Mouse (Mus musculus): ENCODE results near the gene Pde4dip. TPM values are rescaled to one million over a fixed set of nuclear protein-coding genes. Genes with fewer than 3 reads are reported as not detected.

Pde4dip gene
- polyA plus RNA-seq, 1 experiment from 2014 or later, result 27.1 TPM

GRCm38 (mm10) chr3:97730624-97731023 is 157.9 kb downstream of the Pde4dip start:
- Histone ChIP-seq H3K4me2 (replicated peaks; ENCODE audit: low read depth, low read length) (no peak overlapping the region), H3K4me3 (ENCODE audit: low read depth, low read length) (no peak overlapping the region), H3K9ac (replicated peaks; ENCODE audit: low read depth, low read length) (no peak overlapping the region), H3K36me3 (ENCODE audit: control insufficient read depth, insufficient read depth, low read length) (no peaks in the 10 kb centered on the region), H3K27me3 (ENCODE audit: control insufficient read depth, insufficient read depth, low read length) (no peaks in the 10 kb centered on the region), H3K9me3 (ENCODE audit: control insufficient read depth, low read depth, low read length) (no peaks in the 10 kb centered on the region), H3K27ac (ENCODE audit: low read length) (no peak overlapping the region), H3K4me1 (ENCODE audit: control insufficient read depth, insufficient read depth, low read length) (no peaks in the 10 kb centered on the region)
- no peak for ATAC-seq (ENCODE audit: insufficient number of reproducible peaks, insufficient read depth, low FRiP score, low read depth)
- 85% methylated on average over 7 of the region's 7 CpGs for WGBS

- Histone ChIP-seq H3K4me3 (ENCODE audit: low read depth, low read length) (no peak overlapping the region), H3K9me3 (ENCODE audit: control insufficient read depth, low read depth, low read length) (no peaks in the 10 kb centered on the region), H3K27me3 (ENCODE audit: control insufficient read depth, insufficient read depth, low read length) (no peaks in the 10 kb centered on the region), H3K27ac (ENCODE audit: low read length) (no peak overlapping the region), H3K4me1 (ENCODE audit: control insufficient read depth, insufficient read depth, low read length) (no peaks in the 10 kb centered on the region), H3K9ac (replicated peaks; ENCODE audit: low read depth, low read length) (no peak overlapping the region), H3K36me3 (ENCODE audit: control insufficient read depth, insufficient read depth, low read length) (no peaks in the 10 kb centered on the region), H3K4me2 (replicated peaks; ENCODE audit: low read depth, low read length) (no peak overlapping the region)
- 66% methylated on average over 3 of the region's 3 CpGs for WGBS
- no peak for ATAC-seq (ENCODE audit: insufficient number of reproducible peaks, insufficient read depth, low FRiP score, low read depth)
Observed at GRCm38 (mm10) chr3:97730131-97730530, 158.4 kb downstream of the Pde4dip start.

- no peak overlapping the region for H3K4me2 ChIP-seq (replicated peaks; ENCODE audit: low read depth, low read length)
- no peak for ATAC-seq (ENCODE audit: insufficient number of reproducible peaks, insufficient read depth, low FRiP score, low read depth)
- no peaks in the 10 kb centered on the region for H3K36me3 ChIP-seq (ENCODE audit: control insufficient read depth, insufficient read depth, low read length)
- H3K4me1 ChIP-seq (ENCODE audit: control insufficient read depth, insufficient read depth, low read length), result no peaks in the 10 kb centered on the region
- 86% methylated on average over 2 of the region's 2 CpGs for WGBS
- no peaks in the 10 kb centered on the region for H3K27me3 ChIP-seq (ENCODE audit: control insufficient read depth, insufficient read depth, low read length)
- H3K9me3 ChIP-seq (ENCODE audit: control insufficient read depth, low read depth, low read length), result 0 out of 2 replicates have a peak, but pooled peaks cover 8% of the 10 kb centered on the region
- H3K9ac ChIP-seq (replicated peaks; ENCODE audit: low read depth, low read length), result no peak overlapping the region
- H3K4me3 ChIP-seq (ENCODE audit: low read depth, low read length), result no peak overlapping the region
- H3K27ac ChIP-seq (ENCODE audit: low read length), result no peak overlapping the region
Observed at GRCm38 (mm10) chr3:97727801-97728200, 160.7 kb downstream of the Pde4dip start.

- H3K4me2 ChIP-seq (replicated peaks; ENCODE audit: low read depth, low read length), result no peak overlapping the region
- H3K9me3 ChIP-seq (ENCODE audit: control insufficient read depth, low read depth, low read length), result 0 out of 2 replicates have a peak, but pooled peaks cover 8% of the 10 kb centered on the region
- H3K4me3 ChIP-seq (ENCODE audit: low read depth, low read length), result no peak overlapping the region
- ATAC-seq (ENCODE audit: insufficient number of reproducible peaks, insufficient read depth, low FRiP score, low read depth), result no peak
- no peaks in the 10 kb centered on the region for H3K36me3 ChIP-seq (ENCODE audit: control insufficient read depth, insufficient read depth, low read length)
- no peaks in the 10 kb centered on the region for H3K4me1 ChIP-seq (ENCODE audit: control insufficient read depth, insufficient read depth, low read length)
- no peaks in the 10 kb centered on the region for H3K27me3 ChIP-seq (ENCODE audit: control insufficient read depth, insufficient read depth, low read length)
- no peak overlapping the region for H3K9ac ChIP-seq (replicated peaks; ENCODE audit: low read depth, low read length)
- WGBS, result 76% methylated on average over 9 of the region's 9 CpGs
- no peak overlapping the region for H3K27ac ChIP-seq (ENCODE audit: low read length)
Observed at GRCm38 (mm10) chr3:97719116-97719515, 169.4 kb downstream of the Pde4dip start.

- H3K36me3 ChIP-seq (ENCODE audit: control insufficient read depth, insufficient read depth, low read length), result no peaks in the 10 kb centered on the region
Observed at GRCm38 (mm10) chr3:97715922-97716321, 172.6 kb downstream of the Pde4dip start.

GRCm38 (mm10) chr3:97710881-97711280 is 177.6 kb downstream of the Pde4dip start:
- Histone ChIP-seq H3K4me2 (replicated peaks; ENCODE audit: low read depth, low read length) (no peak overlapping the region), H3K9me3 (ENCODE audit: control insufficient read depth, low read depth, low read length) (no peaks in the 10 kb centered on the region), H3K4me1 (ENCODE audit: control insufficient read depth, insufficient read depth, low read length) (no peaks in the 10 kb centered on the region), H3K4me3 (ENCODE audit: low read depth, low read length) (no peak overlapping the region), H3K27me3 (ENCODE audit: control insufficient read depth, insufficient read depth, low read length) (no peaks in the 10 kb centered on the region), H3K27ac (ENCODE audit: low read length) (no peak overlapping the region), H3K9ac (replicated peaks; ENCODE audit: low read depth, low read length) (no peak overlapping the region), H3K36me3 (ENCODE audit: control insufficient read depth, insufficient read depth, low read length) (no peaks in the 10 kb centered on the region)
- no peak for ATAC-seq (ENCODE audit: insufficient number of reproducible peaks, insufficient read depth, low FRiP score, low read depth)
- WGBS, result 41% methylated on average over 5 of the region's 5 CpGs

More at GRCm38 (mm10) chr3:97715922-97716321, 172.6 kb downstream of the Pde4dip start:
- ATAC-seq (ENCODE audit: insufficient number of reproducible peaks, insufficient read depth, low FRiP score, low read depth), result no peak
- no peaks in the 10 kb centered on the region for H3K4me1 ChIP-seq (ENCODE audit: control insufficient read depth, insufficient read depth, low read length)
- no peak overlapping the region for H3K4me2 ChIP-seq (replicated peaks; ENCODE audit: low read depth, low read length)
- H3K27me3 ChIP-seq (ENCODE audit: control insufficient read depth, insufficient read depth, low read length), result no peaks in the 10 kb centered on the region
- no peak overlapping the region for H3K27ac ChIP-seq (ENCODE audit: low read length)
- 89% methylated on average over 1 of the region's 1 CpGs for WGBS
- no peak overlapping the region for H3K4me3 ChIP-seq (ENCODE audit: low read depth, low read length)
- no peak overlapping the region for H3K9ac ChIP-seq (replicated peaks; ENCODE audit: low read depth, low read length)
- no peaks in the 10 kb centered on the region for H3K9me3 ChIP-seq (ENCODE audit: control insufficient read depth, low read depth, low read length)

GRCm38 (mm10) chr3:97710134-97710533 is 178.4 kb downstream of the Pde4dip start:
- Histone ChIP-seq H3K9ac (replicated peaks; ENCODE audit: low read depth, low read length) (no peak overlapping the region), H3K27ac (ENCODE audit: low read length) (no peak overlapping the region), H3K36me3 (ENCODE audit: control insufficient read depth, insufficient read depth, low read length) (no peaks in the 10 kb centered on the region), H3K4me2 (replicated peaks; ENCODE audit: low read depth, low read length) (no peak overlapping the region), H3K4me3 (ENCODE audit: low read depth, low read length) (no peak overlapping the region), H3K9me3 (ENCODE audit: control insufficient read depth, low read depth, low read length) (no peaks in the 10 kb centered on the region), H3K27me3 (ENCODE audit: control insufficient read depth, insufficient read depth, low read length) (no peaks in the 10 kb centered on the region), H3K4me1 (ENCODE audit: control insufficient read depth, insufficient read depth, low read length) (no peaks in the 10 kb centered on the region)
- no peak for ATAC-seq (ENCODE audit: insufficient number of reproducible peaks, insufficient read depth, low FRiP score, low read depth)
- 88% methylated on average over 11 of the region's 11 CpGs for WGBS

GRCm38 (mm10) chr3:97706561-97706960 is 181.9 kb downstream of the Pde4dip start:
- no peaks in the 10 kb centered on the region for H3K9me3 ChIP-seq (ENCODE audit: control insufficient read depth, low read depth, low read length)
- no peak overlapping the region for H3K4me3 ChIP-seq (ENCODE audit: low read depth, low read length)
- WGBS, result 82% methylated on average over 4 of the region's 4 CpGs
- H3K27me3 ChIP-seq (ENCODE audit: control insufficient read depth, insufficient read depth, low read length), result no peaks in the 10 kb centered on the region
- H3K4me2 ChIP-seq (replicated peaks; ENCODE audit: low read depth, low read length), result no peak overlapping the region
- no peaks in the 10 kb centered on the region for H3K36me3 ChIP-seq (ENCODE audit: control insufficient read depth, insufficient read depth, low read length)
- no peak overlapping the region for H3K27ac ChIP-seq (ENCODE audit: low read length)
- ATAC-seq (ENCODE audit: insufficient number of reproducible peaks, insufficient read depth, low FRiP score, low read depth), result no peak
- H3K9ac ChIP-seq (replicated peaks; ENCODE audit: low read depth, low read length), result no peak overlapping the region
- H3K4me1 ChIP-seq (ENCODE audit: control insufficient read depth, insufficient read depth, low read length), result no peaks in the 10 kb centered on the region

- Histone ChIP-seq H3K9ac (replicated peaks; ENCODE audit: low read depth, low read length) (no peak overlapping the region), H3K36me3 (ENCODE audit: control insufficient read depth, insufficient read depth, low read length) (no peaks in the 10 kb centered on the region), H3K27me3 (ENCODE audit: control insufficient read depth, insufficient read depth, low read length) (no peaks in the 10 kb centered on the region), H3K4me3 (ENCODE audit: low read depth, low read length) (no peak overlapping the region), H3K27ac (ENCODE audit: low read length) (no peak overlapping the region), H3K4me2 (replicated peaks; ENCODE audit: low read depth, low read length) (no peak overlapping the region), H3K4me1 (ENCODE audit: control insufficient read depth, insufficient read depth, low read length) (no peaks in the 10 kb centered on the region), H3K9me3 (ENCODE audit: control insufficient read depth, low read depth, low read length) (no peaks in the 10 kb centered on the region)
- ATAC-seq (ENCODE audit: insufficient number of reproducible peaks, insufficient read depth, low FRiP score, low read depth), result no peak
- 86% methylated on average over 3 of the region's 3 CpGs for WGBS
Observed at GRCm38 (mm10) chr3:97705508-97705907, 183.0 kb downstream of the Pde4dip start.
